Mouse (Mus musculus) embryonic fibroblast, embryonic 13.5 days (primary cell): Measurements from ENCODE around the gene Hoxa11. TPM values are rescaled to one million over a fixed set of nuclear protein-coding genes. Genes with fewer than 3 reads are reported as not detected.

ENCODE experiments used
- H3K27ac ChIP-seq: 2 replicates; pipeline ENCODE4 v1.5.1; 2012; ENCODE audit warnings: low read length, control low read depth, inconsistent platforms; ENCODE audit not compliant: insufficient read depth
- H3K4me1 ChIP-seq: 2 replicates; pipeline ENCODE4 v1.6.1; 2011; ENCODE audit warnings: low read length; ENCODE audit not compliant: control insufficient read depth, insufficient read depth
- H3K4me3 ChIP-seq: 2 replicates; pipeline ENCODE4 v1.5.1; 2011; ENCODE audit warnings: mild to moderate bottlenecking, control low read depth, low read length; ENCODE audit not compliant: insufficient read depth
- CTCF ChIP-seq: IDR thresholded peaks from 2 replicates; pipeline ENCODE4 v1.5.1; 2011; ENCODE audit warnings: mild to moderate bottlenecking, control low read depth, low read length, moderate library complexity, borderline replicate concordance; ENCODE audit not compliant: insufficient read depth
- POLR2A ChIP-seq: IDR thresholded peaks from 2 replicates; pipeline ENCODE4 v1.6.1; 2011; ENCODE audit warnings: low read depth, mild to moderate bottlenecking, control low read depth, low read length, moderate library complexity
- polyA plus RNA-seq: library from polyadenylated mRNA; stranded (reverse); fragments of >200 nt; gene quantifications from 2 replicates; pipeline ENCODE4 v1.2.4, GENCODE M21; 2011; ENCODE audit warnings: low read depth; ENCODE audit not compliant: missing spikeins, insufficient read length

Hoxa11 gene
- polyA plus RNA-seq, 1 experiment: 9.2 TPM

DNA sequence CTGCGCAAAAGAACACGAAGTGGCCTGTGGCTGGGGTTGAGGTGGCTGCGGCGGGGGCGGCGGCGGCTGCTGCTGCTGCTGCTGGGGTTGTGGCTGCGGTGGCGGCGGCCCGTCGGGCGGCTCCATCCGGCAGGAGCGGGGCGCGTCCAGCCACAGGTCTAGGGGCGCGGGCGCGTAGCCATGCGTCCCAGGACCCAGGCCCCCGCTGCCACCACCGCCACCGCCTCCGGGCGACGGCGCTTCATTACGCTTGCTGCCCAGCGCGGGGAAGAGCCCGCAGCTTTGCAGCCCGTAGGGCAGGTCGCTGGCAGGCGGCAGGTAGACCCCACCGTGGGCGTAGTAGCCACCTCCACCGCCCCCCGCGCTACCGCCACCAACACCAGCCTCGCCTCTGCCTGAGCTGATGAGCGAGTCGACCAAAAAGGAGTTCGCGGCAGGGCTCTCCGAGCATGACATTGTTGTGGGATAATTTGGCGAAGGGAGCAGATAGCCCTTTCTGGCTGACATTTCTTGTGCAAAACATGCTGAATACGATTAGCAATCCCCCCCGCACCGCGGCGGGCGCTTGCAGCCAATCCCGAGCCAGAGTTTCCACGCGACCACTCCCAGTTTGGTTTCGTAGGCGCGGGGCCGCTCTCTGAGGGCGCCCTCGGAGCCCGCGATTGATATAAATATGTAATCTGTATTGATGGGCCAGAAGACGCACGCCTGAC lies 11.0 kb downstream of the Hoxa11 start:
- Histone ChIP-seq H3K4me1 (no peaks in the 10 kb centered on the region), H3K27ac (no peak overlapping the region), H3K4me3 (peak overlapping the region; percentile 52)
- TF ChIP-seq CTCF: no peak
- peak; percentile 67 for TF ChIP-seq POLR2A

DNA sequence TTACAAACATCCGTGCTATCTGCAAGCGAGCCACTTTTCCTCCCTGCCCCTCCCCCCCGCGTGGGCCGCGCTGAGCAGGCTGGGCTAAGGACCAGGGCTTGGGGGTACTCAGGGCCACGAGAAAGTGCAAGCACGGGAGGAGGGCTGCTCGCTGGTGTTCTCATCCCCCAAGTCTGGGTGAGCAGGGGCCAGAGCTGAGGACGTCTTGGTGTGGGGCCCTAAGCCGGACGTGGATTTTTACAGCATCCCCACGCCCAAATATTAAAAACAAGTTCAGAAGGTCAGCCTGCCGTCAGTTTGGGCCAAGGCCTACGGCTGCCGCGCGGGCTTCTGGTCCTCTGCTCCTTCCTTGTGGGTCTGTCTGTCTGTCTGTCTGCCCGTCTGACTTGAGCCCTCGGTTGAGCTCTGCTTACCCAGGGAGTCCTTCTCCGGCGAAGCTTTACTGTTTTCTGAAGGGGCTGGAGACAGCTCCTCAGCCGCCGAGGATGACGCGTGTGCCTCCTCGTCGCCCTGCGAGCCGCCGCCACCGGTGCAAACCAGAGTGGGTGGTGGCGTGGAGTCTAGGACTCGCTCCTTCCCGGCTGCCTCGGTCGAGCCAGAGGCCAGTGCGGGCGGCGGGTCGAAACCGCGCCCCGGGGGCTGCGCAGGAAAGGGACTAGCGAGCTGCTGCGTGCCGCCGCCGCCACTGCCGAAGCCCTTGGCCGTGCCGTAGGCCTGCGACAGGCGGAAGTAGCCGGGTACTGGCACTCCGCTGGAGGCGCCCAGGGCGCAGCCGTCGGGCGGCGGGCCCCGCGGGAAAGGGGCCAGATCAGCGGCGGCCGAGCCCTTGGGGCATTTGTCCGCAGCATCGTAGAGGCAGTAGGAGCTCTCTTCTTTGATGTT lies 11.8 kb downstream of the Hoxa11 start:
- peak overlapping the region; percentile 38 for H3K27ac ChIP-seq
- H3K4me1 ChIP-seq: no peaks in the 10 kb centered on the region
- no peak for TF ChIP-seq CTCF
- 0 out of 2 replicates have a peak, but pooled peaks have one; percentile 11 for TF ChIP-seq POLR2A
- peak overlapping the region; percentile 52 for H3K4me3 ChIP-seq

DNA sequence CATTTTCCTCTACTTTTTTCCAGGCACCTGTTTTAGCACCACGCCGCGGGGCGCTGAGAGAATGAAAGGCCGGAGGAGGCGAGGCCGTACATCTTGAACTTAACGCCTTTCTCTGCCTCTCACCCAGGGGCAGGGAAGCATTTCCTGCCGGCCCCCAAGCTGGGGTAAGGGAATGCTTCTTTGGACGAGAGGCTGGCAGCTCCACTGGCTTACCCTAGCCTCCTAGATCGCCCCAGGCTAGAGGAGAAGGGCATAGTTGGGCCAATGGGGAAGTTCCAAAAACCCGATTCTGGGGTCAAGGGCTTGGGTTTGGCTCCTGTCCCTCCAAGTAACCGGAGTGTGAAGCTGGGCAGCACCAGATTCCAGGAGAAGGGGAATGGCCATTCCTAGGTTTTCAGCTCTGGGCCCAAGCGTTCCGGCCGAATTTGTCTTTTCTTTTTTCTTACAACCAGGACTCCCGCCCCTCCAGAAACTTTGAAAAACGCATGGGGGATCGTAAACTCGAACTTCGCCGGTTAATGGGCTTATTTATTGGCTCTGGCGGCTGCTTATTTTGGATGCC lies 12.5 kb downstream of the Hoxa11 start:
- Histone ChIP-seq H3K4me1 (no peaks in the 10 kb centered on the region), H3K4me3 (peak overlapping the region; percentile 52), H3K27ac (peak overlapping the region; percentile 38)
- TF ChIP-seq CTCF (no peak), POLR2A (no peak)

DNA sequence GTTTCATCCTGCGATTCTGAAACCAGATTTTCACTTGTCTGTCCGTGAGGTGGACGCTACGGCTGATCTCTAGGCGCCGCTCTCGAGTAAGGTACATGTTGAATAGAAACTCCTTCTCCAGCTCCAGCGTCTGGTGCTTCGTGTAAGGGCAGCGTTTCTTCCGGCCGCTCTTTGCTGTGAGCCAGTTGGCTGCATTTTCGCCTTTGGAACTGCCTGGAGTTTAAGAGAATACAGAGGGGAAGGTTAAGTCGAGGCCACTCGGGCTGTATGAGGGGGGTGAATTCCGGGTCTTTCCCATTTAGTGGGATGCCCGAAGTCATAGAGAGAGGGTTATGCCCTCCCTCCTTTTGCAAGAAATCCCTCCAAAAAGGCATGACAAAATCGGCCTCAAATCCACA lies 13.0 kb downstream of the Hoxa11 start:
- TF ChIP-seq POLR2A: no peak
- no peak for TF ChIP-seq CTCF
- H3K4me3 ChIP-seq: peak overlapping the region; percentile 52
- no peaks in the 10 kb centered on the region for H3K4me1 ChIP-seq
- peak overlapping the region; percentile 38 for H3K27ac ChIP-seq

DNA sequence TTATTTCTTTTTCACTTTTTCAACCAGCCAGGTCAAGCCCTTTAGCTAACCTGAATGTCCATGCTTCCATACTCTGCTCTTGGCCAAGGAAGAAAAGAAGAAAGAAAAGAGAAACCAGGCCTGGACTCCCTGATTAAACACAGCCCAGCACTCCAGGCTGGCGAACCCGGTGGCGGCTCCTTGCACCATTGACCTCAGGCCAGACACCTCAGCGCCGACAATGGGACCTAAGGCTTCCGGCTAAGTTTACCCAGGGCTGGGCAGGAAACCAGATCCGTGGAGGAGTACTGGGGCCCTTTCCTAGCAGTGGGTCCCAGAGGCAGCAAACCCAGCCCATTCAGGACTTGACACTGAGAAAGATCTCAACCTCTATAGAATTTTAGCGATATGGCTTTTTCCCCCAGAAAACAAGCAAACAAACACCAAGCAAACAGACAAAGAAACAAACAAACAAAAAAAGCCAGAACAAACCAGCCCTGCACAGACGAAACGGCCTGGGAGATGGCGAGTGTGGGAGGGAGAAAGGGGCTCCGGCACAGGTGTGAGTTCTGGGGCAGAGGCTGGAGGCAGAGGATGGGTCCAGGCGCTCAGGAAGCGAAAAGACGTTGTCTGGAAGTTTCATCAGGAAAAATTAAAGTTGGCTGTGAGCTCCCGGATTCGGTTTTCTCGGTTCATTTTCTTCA lies 13.6 kb downstream of the Hoxa11 start:
- H3K4me1 ChIP-seq: no peaks in the 10 kb centered on the region
- H3K4me3 ChIP-seq: peak overlapping the region; percentile 52
- TF ChIP-seq CTCF: no peak
- no peak for TF ChIP-seq POLR2A
- H3K27ac ChIP-seq: peak overlapping the region; percentile 38; the same call in 1 of the 2 replicates

DNA sequence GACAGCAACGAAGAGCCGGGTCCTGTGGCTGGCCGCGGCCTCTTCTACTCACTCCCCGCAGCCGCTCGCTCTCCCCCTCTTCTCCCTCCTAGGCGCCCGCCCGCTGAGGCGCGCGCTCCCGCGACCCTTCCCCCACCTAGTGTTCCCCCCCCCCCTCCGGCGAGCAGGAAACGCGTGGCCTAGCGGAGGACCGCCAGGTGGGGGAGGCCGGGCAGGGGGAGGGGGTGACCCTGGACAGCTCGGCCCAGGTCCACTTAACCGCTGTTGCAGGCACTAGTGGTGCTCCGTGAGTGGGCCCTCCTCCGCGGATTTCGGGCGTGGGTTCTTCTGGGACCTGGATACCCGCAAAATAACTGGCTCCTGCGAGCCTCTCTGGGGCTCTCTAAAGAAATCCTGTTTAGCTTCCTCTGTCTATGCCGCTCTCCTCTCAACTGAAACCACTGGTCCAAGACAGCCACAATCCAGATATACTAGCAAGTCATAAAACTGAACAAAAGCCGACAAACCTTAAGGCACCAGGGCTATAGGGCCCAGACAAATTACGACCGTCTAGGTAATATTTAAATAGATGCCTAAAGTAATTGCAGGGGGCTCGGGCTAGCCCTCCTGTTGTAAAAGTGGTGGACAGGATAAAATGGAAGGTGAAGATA lies 15.0 kb downstream of the Hoxa11 start, which contains the start of gene Hoxa9:
TSS of gene Hoxa9 (minus strand) at position 574 of the 650 bp plus-strand sequence.
- Histone ChIP-seq H3K27ac (peak within 1 kb of the TSS; percentile 55), H3K4me3 (peak within 1 kb of the TSS; percentile 52), H3K4me1 (no peaks in the 10 kb centered on the region)
- TF ChIP-seq CTCF (no peak), POLR2A (no peak)

DNA sequence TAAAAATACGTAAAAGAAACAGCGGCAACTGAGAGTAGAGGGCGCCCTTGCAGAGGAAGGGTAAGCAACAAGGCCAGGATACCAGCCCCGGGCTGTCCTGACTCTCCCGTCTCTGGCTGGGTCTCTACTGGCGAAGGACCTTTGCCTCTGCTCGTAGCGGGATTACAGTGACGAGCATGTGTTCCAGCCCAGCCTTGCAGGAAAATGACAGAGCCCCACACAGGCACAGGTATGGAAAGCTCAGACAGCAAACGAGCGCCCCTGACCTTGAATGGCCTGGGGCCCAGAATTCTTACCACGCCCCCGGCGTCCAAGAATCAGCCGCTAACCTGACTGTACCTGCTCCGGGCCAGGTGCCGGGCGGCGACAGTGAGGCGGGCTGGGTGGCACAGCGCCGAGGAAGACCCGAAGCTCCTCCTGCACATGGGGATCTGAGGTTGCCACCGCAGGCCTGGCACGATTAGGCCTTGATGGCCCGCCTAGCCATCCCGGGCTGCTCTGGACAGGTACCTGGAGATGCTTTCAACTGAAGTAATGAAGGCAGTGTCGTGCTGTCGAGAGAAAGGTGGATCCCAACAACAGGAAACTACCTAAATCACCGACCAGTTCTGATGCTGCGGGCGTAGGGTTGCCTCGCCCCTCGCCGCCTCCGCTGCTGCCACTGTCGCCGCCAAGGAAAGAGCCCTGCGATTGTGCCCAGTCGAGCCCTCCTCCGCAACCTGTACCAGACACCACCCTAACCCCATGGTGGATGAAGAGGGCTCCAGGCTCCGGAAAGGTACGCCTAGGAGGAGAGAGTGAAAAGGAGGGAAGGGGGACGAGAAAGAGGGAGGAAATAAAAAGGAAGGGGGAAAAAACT lies 15.8 kb downstream of the Hoxa11 start:
- Histone ChIP-seq H3K27ac (peak overlapping the region; percentile 30; the same call in 1 of the 2 replicates), H3K4me3 (peak overlapping the region; percentile 42), H3K4me1 (no peaks in the 10 kb centered on the region)
- TF ChIP-seq CTCF (no peak), POLR2A (no peak)
